8 mouse cellular contexts compared by ENCODE assay signal in the genomic region with DNA sequence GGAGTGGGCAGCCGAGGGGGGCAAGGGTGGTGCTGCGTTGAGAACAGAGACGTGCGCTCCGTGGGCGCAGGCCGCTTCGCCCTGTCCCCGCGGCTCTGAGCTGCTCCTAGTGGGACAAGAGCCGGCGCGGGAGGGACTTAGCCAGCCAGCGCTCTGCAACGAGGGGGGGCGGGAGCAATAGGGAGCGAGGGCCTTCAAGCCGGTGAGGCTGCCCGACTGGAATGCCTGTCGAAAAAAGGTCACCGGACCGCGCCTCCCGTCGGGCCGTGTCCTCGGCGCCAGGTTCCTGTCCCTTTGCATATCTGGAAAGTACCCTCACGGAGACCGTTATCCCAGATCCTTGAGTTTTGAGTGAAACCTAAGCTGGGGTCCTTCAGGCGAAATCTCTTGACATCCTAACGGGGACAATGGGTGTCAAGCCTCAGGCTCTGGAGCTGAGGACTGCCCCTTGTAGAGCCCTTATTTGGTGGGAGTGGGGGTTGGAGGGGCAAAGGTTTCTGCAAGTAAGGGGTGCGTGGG. TPM values are rescaled to one million over a fixed set of nuclear protein-coding genes. Genes with fewer than 3 reads are reported as not detected.
DNase-seq lines count a peak whose midpoint lies in the region; ATAC-seq and TF ChIP-seq lines count a peak whose summit lies in the region.

A gene (minus strand): TSS at position 159 of the 519 bp plus-strand sequence.

- H3K36me3 ChIP-seq in MEL (ENCODE audit: control insufficient read depth in 1 of 2, insufficient read depth in 2 of 2, low read length in 2 of 2): peaks cover 20 to 29% of the 10 kb centered on the region in 2 experiments
- peaks cover 8% of the 10 kb centered on the region for H3K36me3 ChIP-seq in forebrain, postnatal 0 days (ENCODE audit: insufficient read depth)
- H3K36me3 ChIP-seq in lung, embryonic 15.5 days: peaks cover 16% of the 10 kb centered on the region

- TF ChIP-seq POLR2A in MEL (IDR thresholded peaks at IDR 0.05; ENCODE audit: control insufficient read depth in 1 of 2, insufficient read depth in 1 of 2, low read depth in 1 of 2, low read length in 2 of 2, poor library complexity in 1 of 2): peak; percentile 79 to 83; a peak in 3 of 4 replicates
- peak; percentile 77 for TF ChIP-seq POLR2A in cerebellum, adult 2 months (IDR thresholded peaks at IDR 0.05; ENCODE audit: borderline replicate concordance, insufficient read depth, low read length)

- TF ChIP-seq RAD21 in MEL (IDR thresholded peaks at IDR 0.05; ENCODE audit: low read depth, low read length): no peak

- peak within 1 kb of the TSS; percentile 94 for H3K27ac ChIP-seq in MEL (ENCODE audit: control insufficient read depth, low read depth, low read length)
- H3K27ac ChIP-seq in cerebellum, adult 2 months (ENCODE audit: insufficient read depth, low read length): peak within 1 kb of the TSS; percentile 100
- H3K27ac ChIP-seq in forebrain, postnatal 0 days (ENCODE audit: low read depth, low read length): peak within 1 kb of the TSS; percentile 100
- H3K27ac ChIP-seq in lung, embryonic 15.5 days: peak within 1 kb of the TSS; percentile 100

- H3K4me2 ChIP-seq in forebrain, postnatal 0 days (ENCODE audit: low read depth): peak within 1 kb of the TSS; percentile 60
- H3K4me2 ChIP-seq in lung, embryonic 15.5 days: peak within 1 kb of the TSS; percentile 62

- TF ChIP-seq EP300 in MEL (IDR thresholded peaks at IDR 0.05; ENCODE audit: low read depth in 1 of 2, low read length in 2 of 2): no peak

- peaks cover 6 to 9% of the 10 kb centered on the region in 2 experiments; a peak in 3 of 4 replicates for H3K4me1 ChIP-seq in MEL (ENCODE audit: control insufficient read depth in 1 of 2, insufficient read depth in 2 of 2, low read length in 2 of 2)
- H3K4me1 ChIP-seq in cerebellum, adult 2 months (ENCODE audit: control insufficient read depth, insufficient read depth, low read length): peaks cover 3% of the 10 kb centered on the region; the same call in 1 of the 2 replicates
- H3K4me1 ChIP-seq in forebrain, postnatal 0 days (ENCODE audit: insufficient read depth): peaks cover 8% of the 10 kb centered on the region; the same call in 1 of the 2 replicates
- peaks cover 15% of the 10 kb centered on the region for H3K4me1 ChIP-seq in lung, embryonic 15.5 days

- peaks cover 36% of the 10 kb centered on the region for H3K79me2 ChIP-seq in MEL (ENCODE audit: control insufficient read depth, insufficient read depth, low read length, poor library complexity)

- H3K9ac ChIP-seq in MEL (ENCODE audit: control insufficient read depth, low read depth, low read length, poor library complexity, severe bottlenecking): peak within 1 kb of the TSS; percentile 100
- peak within 1 kb of the TSS; percentile 99 for H3K9ac ChIP-seq in forebrain, postnatal 0 days
- H3K9ac ChIP-seq in lung, embryonic 15.5 days: peak within 1 kb of the TSS; percentile 84

- H3K27me3 ChIP-seq in MEL (ENCODE audit: control insufficient read depth in 1 of 2, insufficient read depth in 2 of 2, low read length in 2 of 2): no peaks in the 10 kb centered on the region; a peak in 1 of 4 replicates
- H3K27me3 ChIP-seq in cerebellum, adult 2 months (ENCODE audit: control insufficient read depth, insufficient read depth, low read length): no peaks in the 10 kb centered on the region
- no peaks in the 10 kb centered on the region for H3K27me3 ChIP-seq in forebrain, postnatal 0 days (ENCODE audit: insufficient read depth, low read length)
- no peaks in the 10 kb centered on the region for H3K27me3 ChIP-seq in lung, embryonic 15.5 days

- no peak for TF ChIP-seq CTCF in MEL (IDR thresholded peaks at IDR 0.05 in 2 of 3, conservative IDR thresholded peaks at IDR 0.05 in 1 of 3; ENCODE audit: control insufficient read depth in 1 of 3, insufficient read depth in 1 of 3, low read depth in 2 of 3, low read length in 3 of 3, poor library complexity in 1 of 3, severe bottlenecking in 1 of 3)
- no peak for TF ChIP-seq CTCF in cerebellum, adult 2 months (IDR thresholded peaks at IDR 0.05; ENCODE audit: borderline replicate concordance, insufficient read depth, low read depth, low read length)
- no peak for TF ChIP-seq CTCF in forebrain, postnatal 0 days (IDR thresholded peaks at IDR 0.05; ENCODE audit: low read depth)

- H3K4me3 ChIP-seq in MEL (ENCODE audit: control insufficient read depth in 1 of 2, insufficient read depth in 1 of 2, low read depth in 2 of 2, low read length in 2 of 2): peak within 1 kb of the TSS; percentile 74 to 93
- peak within 1 kb of the TSS; percentile 92 for H3K4me3 ChIP-seq in cerebellum, adult 2 months (replicated peaks; ENCODE audit: insufficient read depth, low read depth, low read length)
- peak within 1 kb of the TSS; percentile 84 for H3K4me3 ChIP-seq in forebrain, postnatal 0 days (ENCODE audit: low read depth, low read length)
- peak within 1 kb of the TSS; percentile 98 for H3K4me3 ChIP-seq in lung, embryonic 15.5 days

- peak; percentile 96 for DNase-seq in MEL (ENCODE audit: low read depth, low spot score)
- peak; percentile 94 to 97 for DNase-seq in cerebellum, adult 2 months
- DNase-seq in forebrain, postnatal 0 days: peak; percentile 96
- peak; percentile 93 for DNase-seq in heart, postnatal 4 days
- DNase-seq in layer of hippocampus, adult 8-10 months (ENCODE audit: low spot score in 2 of 2): peak; percentile 92 to 94
- peak; percentile 90 for DNase-seq in ovary, adult 18-20 months (ENCODE audit: low spot score)
- DNase-seq in thymus, postnatal 0 days (ENCODE audit: low spot score): peak; percentile 93

- H3K9me3 ChIP-seq in MEL (replicated peaks; ENCODE audit: insufficient read depth, low read length): no peaks in the 10 kb centered on the region
- H3K9me3 ChIP-seq in forebrain, postnatal 0 days (ENCODE audit: low read length): no peaks in the 10 kb centered on the region
- no peaks in the 10 kb centered on the region for H3K9me3 ChIP-seq in lung, embryonic 15.5 days

- ATAC-seq in forebrain, postnatal 0 days: peak; percentile 94
- peak; percentile 96 for ATAC-seq in lung, embryonic 15.5 days (ENCODE audit: borderline replicate concordance, extremely low read depth, low FRiP score, low TSS enrichment)

- under 1% methylated on average over 33 of the region's 33 CpGs for WGBS in cerebellum, adult 2 months
- under 1% methylated on average over 33 of the region's 33 CpGs for WGBS in forebrain, postnatal 0 days
- WGBS in lung, embryonic 15.5 days: 0% methylated on average over 33 of the region's 33 CpGs

TF ChIP-seq in MEL, 35 proteins besides CTCF, POLR2A, EP300 and RAD21 (continues in another document):
- TF ChIP-seq MAZ (IDR thresholded peaks at IDR 0.05; ENCODE audit: low read depth, low read length) (peak; percentile 49), POLR2AphosphoS5 (IDR thresholded peaks at IDR 0.05; ENCODE audit: borderline replicate concordance, low read depth, low read length) (peak; percentile 57; the same call in 1 of the 2 replicates), ELF1 (IDR thresholded peaks at IDR 0.05; ENCODE audit: low read depth, low read length) (no peak), ZKSCAN1 (IDR thresholded peaks at IDR 0.05; ENCODE audit: low read depth, low read length) (no peak), GABPA (IDR thresholded peaks at IDR 0.05; ENCODE audit: low read depth, low read length) (no peak), BHLHE40 (IDR thresholded peaks at IDR 0.05; ENCODE audit: borderline replicate concordance, low read depth, low read length) (no peak), RCOR1 (IDR thresholded peaks at IDR 0.05; ENCODE audit: low read depth, low read length) (no peak), KAT2A (conservative IDR thresholded peaks at IDR 0.05; ENCODE audit: low read depth, low read length) (no peak), HCFC1 (IDR thresholded peaks at IDR 0.05; ENCODE audit: low read depth, low read length) (peak; percentile 82), JUND (IDR thresholded peaks at IDR 0.05; ENCODE audit: low read depth, low read length) (no peak), TCF12 (IDR thresholded peaks at IDR 0.05; ENCODE audit: low read depth, low read length) (peak; percentile 2; the same call in 1 of the 2 replicates), SMC3 (IDR thresholded peaks at IDR 0.05; ENCODE audit: low read depth, low read length) (no peak), MEF2A (IDR thresholded peaks at IDR 0.05; ENCODE audit: extremely low read depth, insufficient replicate concordance, low read depth, low read length, poor library complexity, severe bottlenecking) (no peak), SIN3A (IDR thresholded peaks at IDR 0.05; ENCODE audit: low read length) (peak; percentile 17; the same call in 1 of the 2 replicates), UBTF (IDR thresholded peaks at IDR 0.05; ENCODE audit: borderline replicate concordance, insufficient read depth, low read depth, low read length) (no peak), MAFK (IDR thresholded peaks at IDR 0.05; ENCODE audit: borderline replicate concordance, low read depth, low read length) (no peak), CHD2 (IDR thresholded peaks at IDR 0.05; ENCODE audit: low read length) (no peak), MXI1 (IDR thresholded peaks at IDR 0.05; ENCODE audit: low read depth, low read length) (no peak; the same call in none of the 2 replicates), MYC (IDR thresholded peaks at IDR 0.05; ENCODE audit: low read depth, low read length) (no peak), POLR2AphosphoS2 (IDR thresholded peaks at IDR 0.05; ENCODE audit: low read length) (0 out of 2 replicates have a peak, but pooled peaks have one; percentile 40), NRF1 (IDR thresholded peaks at IDR 0.05; ENCODE audit: insufficient read depth, low read depth, low read length, poor library complexity, severe bottlenecking) (no peak), ETS1 (IDR thresholded peaks at IDR 0.05; ENCODE audit: low read depth, low read length) (no peak), GATA1 (IDR thresholded peaks at IDR 0.05; ENCODE audit: low read depth, low read length) (no peak), MAX (IDR thresholded peaks at IDR 0.05; ENCODE audit: low read length) (peak; percentile 100), CHD1 (IDR thresholded peaks at IDR 0.05; ENCODE audit: low read depth, low read length) (no peak)

RNA-seq across cellular contexts. Expression of the gene that starts here (rescaled TPM):
- 209 and 234 TPM in 2 replicates for total RNA-seq in MEL (2012; rRNA removed)
- polyA plus RNA-seq in MEL (2012; ENCODE audit: insufficient read depth in 1 of 2, insufficient read length in 2 of 2, low read depth in 1 of 2, low replicate concordance in 2 of 2, missing spikeins in 1 of 2): 100 to 1,000 TPM; 239 to 426 TPM
- polyA plus RNA-seq in cerebellum, adult 2 months (2012; rRNA removed): 144 and 151 TPM in 2 replicates
- total RNA-seq in forebrain, postnatal 0 days (2014; rRNA removed): 342 and 369 TPM in 2 replicates
- 233 and 253 TPM in 2 replicates for polyA plus RNA-seq in forebrain, postnatal 0 days (2015; fragmentation: Nextera tagmentation; extraction: Ambion mirVana)
- 100 to 1,000 TPM; 262 to 265 TPM for total RNA-seq in heart, postnatal 4 days (2021)
- total RNA-seq in layer of hippocampus, adult 8-10 months (2022): 100 to 1,000 TPM; 280 to 296 (median 288) TPM
- polyA plus RNA-seq in lung, embryonic 15.5 days (2015; fragmentation: Nextera tagmentation; extraction: Ambion mirVana): 311 and 317 TPM in 2 replicates
- 212 and 231 TPM in 2 replicates for polyA plus RNA-seq in thymus, postnatal 0 days (2015; fragmentation: Nextera tagmentation; extraction: Ambion mirVana)

Comparison
In these comparisons a context has a peak if more than half of its experiments do, and no peak if none do; other contexts are left out.
1. Peak in every context shown above with its lines: DNase-seq, ATAC-seq, H3K4me3 ChIP-seq and H3K27ac ChIP-seq.